Mouse (Mus musculus) frontal cortex, adult 2 months (tissue): Measurements from ENCODE around the gene Nnmt. TPM values are rescaled to one million over a fixed set of nuclear protein-coding genes. Genes with fewer than 3 reads are reported as not detected.

Source experiments
- DNase-seq, 2 experiments: peaks; one replicate each; pipeline ENCODE4 v3.0.0; 2022; ENCODE audit warnings: low spot score in 1 of 2; ENCODE audit errors: extremely low spot score in 1 of 2
- polyA plus RNA-seq: library from polyadenylated mRNA; depleted of rRNA; stranded (reverse); fragments of >200 nt; gene quantifications from 2 replicates; pipeline ENCODE4 v1.2.3, GENCODE M21; 2012; rRNA removed

Nnmt gene
- 0.57 and 1.1 TPM in 2 replicates for polyA plus RNA-seq

DNA sequence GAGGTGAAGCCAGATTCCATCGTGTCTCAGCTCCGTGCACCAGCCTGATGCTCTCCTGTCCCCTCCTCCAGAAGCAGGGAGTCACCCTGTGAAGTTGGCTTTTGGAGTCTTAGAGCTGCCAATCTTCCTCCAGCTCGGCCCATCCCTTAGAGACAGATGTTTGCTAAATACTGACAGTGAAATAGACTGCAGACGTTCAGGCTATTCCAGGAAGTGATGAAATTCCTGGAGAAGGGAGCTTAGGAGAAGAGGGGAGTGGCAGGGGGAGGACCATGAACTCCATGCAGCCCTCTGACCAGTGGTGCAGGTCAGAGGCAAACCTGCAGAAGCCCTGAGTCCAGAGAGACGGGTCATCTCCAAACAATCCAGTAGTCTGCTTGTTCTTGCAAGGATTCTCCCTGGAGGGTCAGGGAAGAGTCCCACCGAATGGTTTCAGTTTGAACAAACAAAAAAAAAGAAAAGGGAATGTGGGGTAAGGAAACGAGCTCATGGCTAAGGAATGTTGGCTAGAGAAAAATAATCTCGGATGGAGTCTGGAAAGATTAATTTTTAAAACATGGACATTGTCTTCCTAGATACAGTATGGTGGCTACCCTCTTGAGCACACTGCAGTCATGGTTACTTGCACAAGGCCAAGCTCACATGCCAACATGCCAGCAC is at the start of gene Nnmt:
Nnmt (minus strand) TSS at position 215 of the 660 bp plus-strand sequence.
- no peak for DNase-seq

DNA sequence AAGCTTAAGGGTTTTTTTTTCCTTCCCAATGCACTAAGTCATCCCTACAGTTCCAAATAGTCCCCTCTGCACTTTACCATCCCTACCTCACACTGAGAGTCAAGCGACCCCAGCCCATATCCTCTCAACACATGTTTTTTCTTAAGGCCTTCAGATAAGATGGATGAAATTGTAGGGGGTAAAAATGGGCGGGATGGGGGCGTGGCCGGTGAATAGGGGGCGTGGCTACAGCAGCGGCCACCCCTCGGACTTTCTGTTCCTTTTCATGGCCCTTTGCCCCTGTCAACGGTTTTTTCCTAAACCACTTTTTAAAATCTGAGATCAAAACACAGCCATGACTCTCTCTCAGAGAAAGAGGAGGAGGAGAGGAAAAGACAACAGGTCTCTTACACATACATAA is 49.8 kb upstream of the Nnmt start:
- no peak for DNase-seq

- DNase-seq: no peak
Observed at GRCm38 (mm10) chr9:48653399-48654070, 48.6 kb upstream of the Nnmt start.

GRCm38 (mm10) chr9:48652026-48652425 is 47.1 kb upstream of the Nnmt start:
- no peak for DNase-seq

GRCm38 (mm10) chr9:48650846-48651245 is 45.9 kb upstream of the Nnmt start:
- no peak for DNase-seq

GRCm38 (mm10) chr9:48649851-48650685 is 45.1 kb upstream of the Nnmt start:
- DNase-seq: no peak

DNA sequence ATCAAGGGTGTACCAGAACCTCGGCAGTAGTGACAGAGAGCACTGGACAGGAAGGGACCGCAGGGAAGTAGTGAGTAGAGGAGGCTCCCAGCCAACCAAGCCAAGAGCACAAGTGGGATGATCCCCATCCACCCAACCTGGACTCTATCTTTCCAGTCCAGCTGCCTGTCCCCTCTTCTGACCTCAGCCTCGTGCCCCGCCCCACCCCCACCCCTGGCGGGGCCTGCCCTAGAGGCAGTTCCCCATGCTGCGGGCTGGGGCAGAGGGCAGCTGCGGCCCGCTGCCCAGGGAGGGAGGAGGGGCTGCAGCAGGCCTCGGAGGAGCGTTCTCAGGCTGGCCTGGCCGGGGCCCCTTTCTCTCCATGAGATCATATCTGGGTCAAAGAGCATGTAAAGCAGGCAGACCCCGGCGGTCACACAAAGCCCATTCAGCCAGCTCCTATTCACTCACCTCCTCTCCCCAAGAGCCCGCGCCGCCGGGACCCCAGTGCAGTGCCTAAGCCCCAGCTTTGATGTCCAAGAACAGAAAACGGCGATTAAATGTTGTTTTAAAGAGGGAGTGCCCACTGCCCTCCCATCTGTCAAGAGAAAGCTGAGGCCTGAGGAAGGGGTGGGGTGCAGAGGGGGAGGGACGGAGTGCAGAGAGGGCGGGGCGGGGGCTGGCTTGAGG is 44.3 kb upstream of the Nnmt start:
- no peak for DNase-seq

DNA sequence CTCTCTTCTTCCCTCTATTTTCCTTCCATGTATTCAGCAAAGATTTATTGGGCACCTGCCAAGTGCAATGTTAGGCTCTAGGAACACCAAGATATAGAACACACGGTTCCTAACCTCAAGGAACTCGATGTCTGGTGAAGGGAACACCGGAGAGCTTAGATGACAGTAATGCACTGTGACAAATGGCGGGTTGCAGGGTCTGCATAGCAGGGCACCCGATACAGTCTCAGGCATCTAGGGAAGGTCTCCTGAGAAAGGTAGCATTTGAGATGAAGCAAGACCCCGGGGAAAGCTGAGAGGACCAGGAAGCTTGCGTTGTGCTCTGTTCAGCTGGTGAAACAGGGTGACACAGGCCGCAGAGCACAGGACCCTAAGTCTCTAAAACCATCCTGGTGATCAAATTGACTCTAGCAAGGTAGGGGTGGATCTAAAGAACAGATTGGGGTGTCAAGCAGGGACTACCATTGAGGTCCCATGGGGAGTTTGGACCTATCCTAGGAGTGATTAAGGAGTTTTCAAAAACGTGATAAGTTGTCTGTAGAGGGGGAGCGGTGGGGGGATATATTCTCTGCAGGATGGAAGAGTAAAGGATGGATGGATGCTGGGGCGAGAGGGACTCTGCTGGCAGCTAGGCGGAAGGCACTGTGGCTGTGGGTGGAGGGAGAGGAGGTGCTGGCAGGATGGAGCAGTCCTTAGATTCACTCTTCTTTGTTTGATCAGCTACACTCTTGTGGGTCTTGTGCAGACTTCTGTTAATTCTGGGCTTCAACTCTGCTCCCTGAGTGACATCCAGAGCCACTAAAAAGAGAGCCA is 43.5 kb upstream of the Nnmt start:
- no peak for DNase-seq

- DNase-seq: no peak
Observed at GRCm38 (mm10) chr9:48647648-48648284, 42.8 kb upstream of the Nnmt start.

DNA sequence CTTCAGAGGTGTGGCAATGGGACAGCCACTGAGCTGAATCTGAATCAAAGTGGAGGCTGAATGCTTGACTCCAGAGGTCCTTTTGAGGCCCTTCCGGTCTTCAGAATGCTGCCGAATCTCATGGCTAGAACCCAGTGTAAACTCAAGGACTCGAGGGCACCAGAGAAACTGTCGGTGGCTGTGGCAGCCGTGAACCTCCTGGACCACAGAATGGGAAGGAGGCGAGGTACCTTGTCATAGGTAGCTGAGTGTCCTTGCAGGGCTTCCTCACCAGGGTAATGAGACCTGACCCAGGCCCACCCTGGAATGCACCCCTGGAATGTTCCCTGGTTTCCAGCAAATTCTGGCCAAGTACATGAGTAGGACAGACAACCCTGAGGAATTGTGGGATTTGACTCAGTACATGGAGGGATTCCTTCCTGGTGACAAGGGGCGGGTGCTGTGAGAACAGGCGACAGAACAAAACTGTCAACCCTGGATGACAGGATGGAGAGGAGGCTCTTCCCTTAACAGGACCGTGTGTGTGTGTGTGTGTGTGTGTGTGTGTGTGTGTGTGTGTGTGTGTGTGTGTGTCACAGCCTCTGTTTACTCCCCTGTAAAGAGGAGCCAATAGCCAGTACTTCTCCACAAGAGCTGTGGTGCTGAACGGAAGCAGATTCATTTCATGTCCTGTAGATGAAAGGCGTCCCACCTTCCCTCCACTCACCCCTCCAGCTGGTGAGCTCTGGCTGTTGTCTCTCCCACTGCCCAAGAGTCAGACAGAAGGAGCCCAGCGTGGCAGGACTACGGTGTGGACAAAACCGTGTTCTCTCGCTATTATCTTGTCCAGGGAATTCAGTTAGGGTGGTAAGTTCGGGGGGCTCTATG is 42.1 kb upstream of the Nnmt start:
- no peak for DNase-seq

- DNase-seq: peak in 1 of 2 experiments; percentile 90
Observed at GRCm38 (mm10) chr9:48646251-48646650, 41.3 kb upstream of the Nnmt start.

DNA sequence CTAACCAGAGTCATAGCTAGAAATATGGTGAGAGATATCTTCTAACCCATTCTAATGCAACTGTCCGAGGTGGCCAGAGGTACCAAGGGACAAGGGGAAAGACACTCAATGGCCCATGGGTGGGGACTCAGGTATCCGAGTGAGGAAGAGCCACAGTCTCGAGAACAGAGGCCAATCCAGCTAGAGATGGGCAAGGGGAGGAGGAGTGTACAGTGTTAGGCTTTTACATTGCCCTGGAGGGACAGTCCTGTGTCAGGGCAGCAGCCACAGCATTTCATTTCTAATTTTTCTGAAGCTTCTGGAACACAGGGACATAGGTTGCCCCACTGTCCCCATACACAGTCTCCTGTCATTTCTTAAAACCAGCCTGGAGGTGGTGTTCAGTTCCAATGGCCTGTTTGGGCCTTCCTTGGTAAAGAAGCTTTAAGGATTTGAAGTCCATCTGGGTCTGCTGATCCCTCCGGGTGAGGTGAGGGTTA is 40.7 kb upstream of the Nnmt start:
- no peak for DNase-seq

DNA sequence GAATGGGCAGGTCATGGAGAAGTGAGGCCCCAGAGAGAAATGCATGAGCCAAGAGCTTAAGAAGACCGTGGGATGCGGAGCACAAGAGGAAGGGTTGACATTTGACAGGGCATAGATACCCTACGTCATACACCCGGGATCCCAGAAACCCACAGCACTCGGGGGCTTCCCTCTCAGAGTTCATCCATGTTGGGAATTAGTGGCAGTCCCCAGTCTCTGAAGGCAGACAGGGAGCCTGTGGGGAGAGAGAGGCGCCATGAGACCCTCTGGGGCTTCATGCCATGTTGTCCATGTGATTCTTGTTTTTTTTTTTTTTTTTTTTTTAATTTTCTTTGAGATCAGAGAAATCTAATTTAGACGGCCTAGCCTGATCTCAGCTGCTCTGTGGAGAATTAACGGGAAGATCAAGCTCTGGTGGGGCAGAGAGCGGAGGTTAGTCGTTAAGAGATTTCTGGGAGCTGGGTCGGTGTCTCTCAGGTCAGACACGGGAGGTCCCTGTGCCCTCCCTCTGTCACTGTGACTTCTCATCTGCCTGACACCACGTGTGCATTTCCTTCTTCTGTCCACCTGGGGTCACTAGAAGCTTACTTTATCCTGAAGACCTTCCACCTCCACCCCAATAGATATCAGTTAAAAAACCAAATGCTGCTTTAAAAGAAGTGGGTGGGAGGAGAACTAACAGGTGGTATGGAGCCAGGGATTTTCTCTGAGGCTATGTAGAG is 40.1 kb upstream of the Nnmt start:
- peak in 1 of 2 experiments; percentile 75 for DNase-seq

DNA sequence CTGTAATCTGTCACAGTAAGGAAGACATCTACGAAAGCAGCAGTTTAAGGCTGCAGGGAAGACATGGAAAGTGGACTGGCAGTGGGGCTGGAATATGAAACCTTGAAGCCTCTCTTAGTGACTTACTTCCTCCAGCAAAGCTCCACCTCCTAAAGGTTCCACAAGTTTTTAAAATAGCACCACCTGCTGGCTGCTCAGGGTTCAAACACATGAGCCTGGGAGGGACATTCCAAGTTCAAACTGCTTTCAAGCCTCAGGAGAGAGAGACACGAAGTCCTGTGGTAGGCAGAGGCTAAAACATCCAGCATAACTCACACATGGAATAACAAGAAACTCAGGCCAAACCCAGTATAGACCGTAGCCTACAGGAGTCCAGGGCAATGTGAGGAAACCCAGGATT is 39.4 kb upstream of the Nnmt start:
- no peak for DNase-seq

DNA sequence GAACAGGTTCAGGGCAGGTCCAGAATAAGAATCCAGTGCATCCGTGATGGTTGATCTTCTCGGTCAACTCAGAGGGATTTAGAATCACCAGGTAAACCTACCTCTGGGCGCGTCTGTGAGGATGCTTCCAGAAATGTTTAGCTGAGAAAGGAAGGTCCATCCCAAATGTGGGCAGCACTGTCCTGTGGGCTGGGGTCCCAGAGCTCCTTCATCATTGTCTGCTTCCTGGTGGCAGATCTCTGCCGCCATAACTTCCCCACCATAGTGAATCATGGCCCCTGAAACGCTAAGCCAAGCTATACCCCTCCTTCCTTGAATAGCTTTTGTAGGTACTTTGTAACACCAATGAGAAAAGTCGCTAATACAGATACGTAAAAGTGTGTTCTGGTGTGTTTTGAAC is 36.7 kb upstream of the Nnmt start:
- no peak for DNase-seq

GRCm38 (mm10) chr9:48640881-48641280 is 35.9 kb upstream of the Nnmt start:
- DNase-seq: no peak

DNA sequence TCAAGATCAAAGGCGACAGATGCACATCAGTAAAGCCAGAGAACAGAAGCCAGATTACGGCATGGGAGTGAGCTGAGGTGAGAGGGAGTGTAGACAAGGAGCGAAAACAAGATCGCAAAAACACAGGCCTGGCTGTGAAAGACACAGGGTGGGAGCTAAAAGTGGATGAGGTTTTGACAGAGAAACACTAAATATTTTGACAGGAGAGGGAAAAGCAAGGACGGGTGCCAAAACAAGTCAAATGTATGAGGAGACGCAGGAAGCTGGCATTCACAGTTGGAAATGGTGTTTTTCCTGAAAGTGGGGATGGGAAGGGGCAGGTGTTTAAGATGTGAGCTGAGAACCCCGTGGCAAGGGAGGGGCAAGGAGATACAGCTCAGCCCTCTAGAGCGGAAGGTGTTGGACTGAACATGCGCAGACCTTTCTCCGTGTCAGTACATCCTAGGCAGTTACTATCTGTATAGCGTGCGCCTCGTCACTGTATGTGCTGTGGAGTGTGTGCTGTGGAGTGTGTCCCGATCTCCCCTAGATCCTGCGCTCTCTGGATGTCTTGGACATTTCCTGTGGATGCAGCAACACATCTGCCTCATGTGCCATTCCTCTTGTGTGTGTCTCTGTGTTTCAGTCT is 33.3 kb upstream of the Nnmt start:
- no peak for DNase-seq
